Mouse (Mus musculus): ENCODE measurements around the gene Gm11563.

- no peak for TF ChIP-seq CTCF (IDR thresholded peaks at IDR 0.05; ENCODE audit: borderline replicate concordance, insufficient read depth, low read length)
- no peak for TF ChIP-seq POLR2A (IDR thresholded peaks at IDR 0.05; ENCODE audit: low read depth, low read length)
Observed at GRCm38 (mm10) chr11:99640926-99641325, 17.8 kb downstream of the Gm11563 start.

All from embryonic fibroblast, embryonic 13.5 days (primary cell).